ENCODE assay signal across 8 mouse cellular contexts in genomic region chr10:86704141-86704540, GRCm38 (mm10). TPM values are rescaled to one million over a fixed set of nuclear protein-coding genes. Genes with fewer than 3 reads are reported as not detected.
DNase-seq lines count a peak whose midpoint lies in the region; ATAC-seq and TF ChIP-seq lines count a peak whose summit lies in the region.

No protein-coding gene starts in this region.

- H3K27ac ChIP-seq in layer of hippocampus, adult 2 months, result peak overlapping the region; percentile 98
- no peak overlapping the region for H3K27ac ChIP-seq in bone marrow, adult 2 months (ENCODE audit: control insufficient read depth, insufficient read depth, low read depth, low read length, poor library complexity)
- H3K27ac ChIP-seq in hindbrain, embryonic 16.5 days (ENCODE audit: low read depth, low read length), result no peak overlapping the region

- H3K79me2 ChIP-seq in myocyte (ENCODE audit: control insufficient read depth, insufficient read depth), result peaks cover 59% of the 10 kb centered on the region

- no peaks in the 10 kb centered on the region; the same call in 1 of the 2 replicates for H3K4me1 ChIP-seq in bone marrow, adult 2 months (ENCODE audit: control insufficient read depth, insufficient read depth, low read length)
- peaks cover 45% of the 10 kb centered on the region for H3K4me1 ChIP-seq in hindbrain, embryonic 16.5 days (ENCODE audit: control insufficient read depth, insufficient read depth, low read depth, low read length)

- peaks cover 27% of the 10 kb centered on the region for H3K36me3 ChIP-seq in hindbrain, embryonic 16.5 days (ENCODE audit: control insufficient read depth, insufficient read depth, low read length)
- peaks cover 45% of the 10 kb centered on the region for H3K36me3 ChIP-seq in myocyte (ENCODE audit: control insufficient read depth, insufficient read depth)

- TF ChIP-seq CTCF in layer of hippocampus, adult 2 months (conservative IDR thresholded peaks at IDR 0.05), result no peak
- TF ChIP-seq CTCF in bone marrow, adult 2 months (IDR thresholded peaks at IDR 0.05; ENCODE audit: control insufficient read depth, insufficient read depth, low read length), result no peak

- peak overlapping the region; percentile 14 for H3ac ChIP-seq in myocyte (ENCODE audit: control insufficient read depth, insufficient read length)

- H3K27me3 ChIP-seq in hindbrain, embryonic 16.5 days (replicated peaks; ENCODE audit: control insufficient read depth, insufficient read depth, low read length), result no peaks in the 10 kb centered on the region
- H3K27me3 ChIP-seq in myocyte (ENCODE audit: control insufficient read depth, insufficient read depth, insufficient read length), result no peaks in the 10 kb centered on the region

- no peak for DNase-seq in layer of hippocampus, adult 2 months (ENCODE audit: low spot score in 2 of 2)
- no peak for DNase-seq in layer of hippocampus, postnatal 25 days (ENCODE audit: extremely low spot score in 1 of 2, low spot score in 1 of 2)
- no peak for DNase-seq in embryo, embryonic 11 days
- DNase-seq in layer of hippocampus, adult 11-12 months (ENCODE audit: low spot score), result no peak
- DNase-seq in spleen, postnatal 14 days (ENCODE audit: low spot score in 2 of 2), result no peak

- peak overlapping the region; percentile 92 for H3K9ac ChIP-seq in hindbrain, embryonic 16.5 days (ENCODE audit: low read depth, low read length)

- H3K4me3 ChIP-seq in layer of hippocampus, adult 2 months, result peak overlapping the region; percentile 84
- peak overlapping the region; percentile 83 for H3K4me3 ChIP-seq in bone marrow, adult 2 months (replicated peaks; ENCODE audit: control insufficient read depth, low read depth, low read length)
- peak overlapping the region; percentile 94 for H3K4me3 ChIP-seq in hindbrain, embryonic 16.5 days (ENCODE audit: low read length)
- H3K4me3 ChIP-seq in myocyte, result peak overlapping the region; percentile 97

- no peaks in the 10 kb centered on the region for H3K9me3 ChIP-seq in hindbrain, embryonic 16.5 days (ENCODE audit: control insufficient read depth, low read length)

- no peak for ATAC-seq in hindbrain, embryonic 16.5 days

- WGBS in bone marrow, adult 2 months, result 3% methylated on average over 8 of the region's 8 CpGs
- WGBS in hindbrain, embryonic 16.5 days, result 6% methylated on average over 8 of the region's 8 CpGs

- no peak for TF ChIP-seq POLR2A in bone marrow, adult 2 months (IDR thresholded peaks at IDR 0.05; ENCODE audit: borderline replicate concordance, control insufficient read depth, low read depth, low read length)
- no peak for TF ChIP-seq POLR2A in myocyte (IDR thresholded peaks at IDR 0.05; ENCODE audit: insufficient read length, low read depth)

- peak overlapping the region; percentile 87 for H3K4me2 ChIP-seq in hindbrain, embryonic 16.5 days (ENCODE audit: low read length)
- peak overlapping the region; percentile 90 for H3K4me2 ChIP-seq in myocyte (ENCODE audit: low read depth)

TF ChIP-seq in myocyte, 11 proteins besides CTCF, POLR2A, EP300 and RAD21:
- TF ChIP-seq MAX (IDR thresholded peaks at IDR 0.05; ENCODE audit: low read depth) (no peak), E2F4 (IDR thresholded peaks at IDR 0.05; ENCODE audit: insufficient read depth) (no peak), TCF12 (IDR thresholded peaks at IDR 0.05; ENCODE audit: insufficient read depth, poor library complexity, severe bottlenecking) (no peak), CEBPB (IDR thresholded peaks at IDR 0.05; ENCODE audit: insufficient read depth, poor library complexity, severe bottlenecking) (no peak), POLR2AphosphoS2 (IDR thresholded peaks at IDR 0.05; ENCODE audit: insufficient read length, low read depth) (no peak), SRF (IDR thresholded peaks at IDR 0.05; ENCODE audit: control insufficient read depth, insufficient read length, low read depth) (no peak), REST (IDR thresholded peaks at IDR 0.05; ENCODE audit: insufficient read depth, insufficient read length) (no peak), USF1 (IDR thresholded peaks at IDR 0.05; ENCODE audit: low read depth) (no peak), MYOD1 (IDR thresholded peaks at IDR 0.05; ENCODE audit: control insufficient read depth in 1 of 3, insufficient read length in 2 of 3, low read depth in 2 of 3) (no peak), MYOG (IDR thresholded peaks at IDR 0.05; ENCODE audit: control insufficient read depth in 1 of 3, insufficient read depth in 1 of 3, insufficient read length in 2 of 3, low read depth in 2 of 3) (no peak), TCF3 (IDR thresholded peaks at IDR 0.05; ENCODE audit: insufficient read length, low read depth) (no peak)

RNA-seq across cellular contexts. Expression of gene Hsp90b1, which starts 1.2 kb away (rescaled TPM):
- total RNA-seq in layer of hippocampus, adult 2 months (2021), result 100 to 1,000 TPM; 306 to 337 TPM
- 100 to 1,000 TPM; 284 to 328 TPM for total RNA-seq in layer of hippocampus, postnatal 25 days (2021)
- polyA plus RNA-seq in bone marrow, adult 2 months (2011; ENCODE audit: insufficient read depth, insufficient read length, low replicate concordance, missing spikeins), result 123 and 231 TPM in 2 replicates
- 312 and 331 TPM in 2 replicates for polyA plus RNA-seq in hindbrain, embryonic 16.5 days (2015; fragmentation: Nextera tagmentation; extraction: Ambion mirVana)
- polyA plus RNA-seq in myocyte (2012; fragmentation: generic; extraction: Trizol), result 138 TPM

RNA-seq across cellular contexts. Expression of gene Ttc41, which starts 1.5 kb away (rescaled TPM):
- 1 to 10 TPM; 1.3 to 1.5 TPM for total RNA-seq in layer of hippocampus, adult 2 months (2021)
- 1 to 10 TPM; 1.2 to 1.5 TPM for total RNA-seq in layer of hippocampus, postnatal 25 days (2021)
- 1.5 and 4.4 TPM in 2 replicates for polyA plus RNA-seq in bone marrow, adult 2 months (2011; ENCODE audit: insufficient read depth, insufficient read length, low replicate concordance, missing spikeins)
- polyA plus RNA-seq in hindbrain, embryonic 16.5 days (2015; fragmentation: Nextera tagmentation; extraction: Ambion mirVana), result 2.0 and 2.6 TPM in 2 replicates
- 0.40 TPM for polyA plus RNA-seq in myocyte (2012; fragmentation: generic; extraction: Trizol)

RNA-seq across cellular contexts. Expression of gene Gm49358, which starts 59.6 kb away (rescaled TPM):
- total RNA-seq in layer of hippocampus, adult 2 months (2021), result 10 to 100 TPM; 42.5 to 54.0 TPM
- total RNA-seq in layer of hippocampus, postnatal 25 days (2021), result 10 to 100 TPM; 33.8 to 43.0 TPM
- not detected in 2 replicates for polyA plus RNA-seq in bone marrow, adult 2 months (2011; ENCODE audit: insufficient read depth, insufficient read length, low replicate concordance, missing spikeins)
- not detected in 2 replicates for polyA plus RNA-seq in hindbrain, embryonic 16.5 days (2015; fragmentation: Nextera tagmentation; extraction: Ambion mirVana)
- polyA plus RNA-seq in myocyte (2012; fragmentation: generic; extraction: Trizol), result not detected
